Mouse (Mus musculus) myocyte (in vitro differentiated cells): ENCODE data around the gene Slc25a31.

ENCODE experiments used
- CEBPB ChIP-seq: IDR thresholded peaks from 2 replicates; pipeline ENCODE4 v1.6.1; 2011; ENCODE audit warnings: mild to moderate bottlenecking, moderate library complexity; ENCODE audit not compliant: poor library complexity, insufficient read depth, severe bottlenecking
- MAX ChIP-seq: IDR thresholded peaks from one replicate; pipeline ENCODE4 v1.6.1; 2011; ENCODE audit warnings: low read depth, mild to moderate bottlenecking, control low read depth
- MYOD1 ChIP-seq, 3 experiments: IDR thresholded peaks; one replicate each; pipeline ENCODE4 v1.6.1; 2011; ENCODE audit warnings: control low read depth in 2 of 3, low read depth in 2 of 3, mild to moderate bottlenecking in 2 of 3, moderate library complexity in 1 of 3; ENCODE audit not compliant: insufficient read length in 2 of 3, control insufficient read depth in 1 of 3
- MYOG ChIP-seq, 3 experiments: IDR thresholded peaks; one replicate each; pipeline ENCODE4 v1.6.1; 2011; ENCODE audit warnings: control low read depth in 2 of 3, low read depth in 2 of 3, mild to moderate bottlenecking in 2 of 3; ENCODE audit not compliant: insufficient read length in 2 of 3, control insufficient read depth in 1 of 3, insufficient read depth in 1 of 3
- POLR2A ChIP-seq: IDR thresholded peaks from one replicate; pipeline ENCODE4 v1.6.1; 2011; ENCODE audit warnings: low read depth, mild to moderate bottlenecking, control low read depth, moderate library complexity; ENCODE audit not compliant: insufficient read length
- REST ChIP-seq: IDR thresholded peaks from one replicate; pipeline ENCODE4 v1.6.1; 2011; ENCODE audit warnings: mild to moderate bottlenecking, control low read depth, moderate library complexity; ENCODE audit not compliant: insufficient read depth, insufficient read length
- SRF ChIP-seq: IDR thresholded peaks from one replicate; pipeline ENCODE4 v1.6.1; 2011; ENCODE audit warnings: low read depth; ENCODE audit not compliant: control insufficient read depth, insufficient read length
- TCF12 ChIP-seq: IDR thresholded peaks from one replicate; pipeline ENCODE4 v1.6.1; 2011; ENCODE audit warnings: mild to moderate bottlenecking, control low read depth; ENCODE audit not compliant: poor library complexity, insufficient read depth, severe bottlenecking
- TCF3 ChIP-seq: IDR thresholded peaks from one replicate; pipeline ENCODE4 v1.6.1; 2011; ENCODE audit warnings: low read depth, control low read depth; ENCODE audit not compliant: insufficient read length
- USF1 ChIP-seq: IDR thresholded peaks from one replicate; pipeline ENCODE4 v1.6.1; 2011; ENCODE audit warnings: low read depth, mild to moderate bottlenecking, control low read depth, moderate library complexity

GRCm38 (mm10) chr3:40674873-40675405 is 33.7 kb upstream of the Slc25a31 start:
- no peak for TF ChIP-seq USF1
- no peak for TF ChIP-seq MYOD1 (IDR thresholded peaks at IDR 0.05; ENCODE audit: control insufficient read depth in 1 of 3, insufficient read length in 2 of 3, low read depth in 2 of 3)
- no peak for TF ChIP-seq POLR2A
- no peak for TF ChIP-seq REST
- no peak for TF ChIP-seq MAX
- TF ChIP-seq SRF: no peak
- no peak for TF ChIP-seq MYOG (IDR thresholded peaks at IDR 0.05; ENCODE audit: control insufficient read depth in 1 of 3, insufficient read depth in 1 of 3, insufficient read length in 2 of 3, low read depth in 2 of 3)
- TF ChIP-seq TCF12: no peak
- no peak for TF ChIP-seq CEBPB
- TF ChIP-seq TCF3: no peak
